Mouse (Mus musculus) spleen, adult 2 months (tissue): ENCODE data around the gene Ppp3r1.

Experiments used
- CTCF ChIP-seq: fragments of 200-500 bp; IDR thresholded peaks from 2 replicates; pipeline ENCODE4 v1.5.1; 2011; ENCODE audit warnings: mild to moderate bottlenecking, inconsistent platforms; ENCODE audit not compliant: insufficient read depth, insufficient read length, insufficient replicate concordance; ENCODE audit errors: extremely low read depth
- POLR2A ChIP-seq: fragments of 200-500 bp; IDR thresholded peaks from 2 replicates; pipeline ENCODE4 v1.6.1; 2011; ENCODE audit warnings: low read depth, low read length, inconsistent platforms

DNA sequence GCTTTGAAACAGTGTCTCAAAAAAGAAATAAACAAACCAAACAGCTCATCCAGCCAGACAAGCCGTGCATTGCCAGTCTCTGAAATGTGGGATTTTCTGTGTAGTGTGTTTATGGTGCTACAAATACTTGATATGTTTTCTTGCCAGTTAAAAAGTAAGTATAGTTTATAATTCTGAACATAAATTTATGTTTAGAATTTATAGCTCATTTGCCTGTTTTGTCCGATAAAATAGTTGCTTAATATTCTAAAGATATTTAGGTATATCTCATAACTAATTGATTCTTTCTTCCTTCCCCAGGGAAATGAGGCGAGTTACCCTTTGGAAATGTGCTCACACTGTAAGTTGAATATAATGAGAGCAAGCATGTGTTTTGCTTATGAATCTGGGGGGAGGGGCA is 22.7 kb downstream of the Ppp3r1 start, which contains the start of gene Wdr92:
- TF ChIP-seq CTCF (no peak), POLR2A (no peak)
